Mouse (Mus musculus): ENCODE measurements around the gene Tbpl2.

Gene Tbpl2

GRCm38 (mm10) chr2:24096495-24096894, at the start of gene Tbpl2:
TSS of gene Tbpl2 (minus strand) at chr2:24096595.
- DNase-seq (ENCODE audit: extremely low read depth, insufficient read length, low spot score) = no peak

DNA sequence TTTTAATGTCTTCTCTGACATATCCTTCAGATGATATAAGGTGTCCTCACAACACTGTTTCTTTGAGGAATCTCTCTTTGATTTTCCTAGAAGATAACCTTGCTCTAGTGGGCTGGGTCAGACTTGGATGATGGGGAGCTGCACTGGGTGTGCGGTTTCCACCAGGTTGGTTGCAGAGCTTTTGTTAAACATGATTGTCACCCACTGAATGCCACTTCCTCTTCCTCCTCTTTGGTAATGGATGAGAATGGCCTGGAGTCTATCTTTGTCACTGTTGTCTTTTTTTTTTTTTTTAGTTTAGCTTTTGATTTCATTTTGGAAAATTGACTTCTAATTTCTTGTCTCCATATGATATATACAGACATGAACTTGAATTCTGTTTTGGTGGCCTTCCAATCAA, 38.0 kb upstream of the Tbpl2 start:
- DNase-seq (ENCODE audit: extremely low read depth, insufficient read length, low spot score) = no peak

- no peak for DNase-seq (ENCODE audit: extremely low read depth, insufficient read length, low spot score)
These were observed 12.7 kb upstream of the Tbpl2 start for GRCm38 (mm10) chr2:24109085-24109484.

DNA sequence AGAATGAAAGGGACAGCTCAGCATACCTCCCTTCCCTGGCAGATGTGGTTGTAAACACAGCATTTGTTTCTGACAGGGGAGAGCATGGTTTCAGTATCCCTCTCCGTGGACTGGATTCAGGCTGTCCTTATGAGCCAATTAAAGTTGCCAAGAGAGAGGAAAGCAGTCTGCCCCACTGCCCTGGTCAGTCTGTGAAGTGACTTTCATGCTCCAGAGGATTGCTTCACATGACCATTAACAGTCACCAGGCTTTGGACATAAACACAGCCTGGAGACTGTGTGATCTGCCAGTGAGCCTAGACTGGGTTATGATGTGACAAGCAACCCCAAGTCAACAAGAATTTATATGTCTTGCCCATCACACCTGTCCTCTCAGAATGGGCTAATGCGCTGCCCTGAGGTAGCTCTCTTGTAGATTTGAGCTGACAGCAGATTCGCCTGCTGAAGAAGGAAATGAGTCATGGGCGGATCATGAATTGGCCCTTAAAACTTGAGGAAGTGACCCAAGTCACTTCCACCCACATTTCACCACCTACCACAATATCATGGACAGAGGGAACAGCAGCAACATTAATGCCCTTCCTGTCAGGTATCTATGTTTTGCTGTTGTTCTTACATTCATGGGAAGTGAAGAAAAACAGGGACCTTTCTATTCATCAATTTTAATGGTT, 7.4 kb upstream of the Tbpl2 start:
- DNase-seq (ENCODE audit: extremely low read depth, insufficient read length, low spot score) = no peak

DNA sequence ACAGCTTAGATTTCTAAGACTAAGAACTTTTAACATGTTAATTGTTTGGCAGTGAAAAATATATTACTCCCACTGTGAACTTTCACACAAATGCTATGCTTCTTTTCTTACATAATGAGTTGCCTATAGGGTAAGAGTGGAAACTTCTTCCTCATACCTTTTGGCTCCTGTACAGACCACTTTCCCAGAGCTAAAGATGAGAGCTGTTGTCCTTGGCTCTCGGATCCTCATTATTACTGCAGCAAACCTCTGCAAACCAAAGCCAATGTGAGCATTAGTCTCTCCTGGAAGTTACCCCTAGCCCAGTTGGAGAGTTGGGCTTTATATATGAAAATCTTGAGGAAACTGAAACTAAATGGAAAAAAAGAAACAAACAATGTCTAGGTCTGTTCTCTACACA, 5.5 kb downstream of the Tbpl2 start:
- no peak for DNase-seq (ENCODE audit: extremely low read depth, insufficient read length, low spot score)

- DNase-seq (ENCODE audit: extremely low read depth, insufficient read length, low spot score) = no peak
These were observed 45.9 kb downstream of the Tbpl2 start for GRCm38 (mm10) chr2:24050459-24050858.

DNA sequence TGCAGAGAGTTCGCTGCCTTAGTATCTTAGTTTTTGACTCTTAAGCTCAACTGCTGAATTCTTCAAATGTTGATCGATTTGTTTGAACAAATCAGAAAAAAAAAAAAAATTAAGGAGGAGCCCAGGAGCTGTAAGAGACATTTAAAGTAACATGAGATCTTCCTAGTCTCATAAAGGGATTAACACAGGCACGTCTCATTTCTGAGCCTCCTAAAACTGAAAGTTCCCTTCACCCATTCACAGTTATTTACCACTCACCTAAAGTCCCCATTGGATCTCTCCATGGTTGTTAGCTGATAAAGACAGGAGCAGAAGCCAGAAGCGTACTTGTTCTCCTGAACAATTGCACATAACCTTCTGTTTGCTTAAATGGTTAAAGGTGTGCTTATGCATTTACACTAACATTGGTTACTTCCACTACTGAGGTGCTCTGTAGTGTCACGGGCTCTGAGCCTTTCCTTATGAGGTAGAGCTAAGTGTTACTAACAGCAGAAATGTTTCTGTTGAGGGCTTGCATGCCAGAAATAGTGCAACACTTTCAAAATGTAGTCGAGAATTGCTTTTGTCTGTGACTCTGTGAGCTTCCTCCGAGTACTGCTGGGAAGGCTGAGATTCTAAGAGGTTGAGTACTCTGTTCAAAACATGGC, 46.9 kb downstream of the Tbpl2 start, which contains the start of gene Hnmt:
Gene Hnmt, minus strand, starts transcription at position 51 of the 647 bp plus-strand sequence.
- no peak for DNase-seq (ENCODE audit: extremely low read depth, insufficient read length, low spot score)

- DNase-seq (ENCODE audit: extremely low read depth, insufficient read length, low spot score) = no peak
These were observed 47.8 kb downstream of the Tbpl2 start for GRCm38 (mm10) chr2:24048480-24049097.

DNA sequence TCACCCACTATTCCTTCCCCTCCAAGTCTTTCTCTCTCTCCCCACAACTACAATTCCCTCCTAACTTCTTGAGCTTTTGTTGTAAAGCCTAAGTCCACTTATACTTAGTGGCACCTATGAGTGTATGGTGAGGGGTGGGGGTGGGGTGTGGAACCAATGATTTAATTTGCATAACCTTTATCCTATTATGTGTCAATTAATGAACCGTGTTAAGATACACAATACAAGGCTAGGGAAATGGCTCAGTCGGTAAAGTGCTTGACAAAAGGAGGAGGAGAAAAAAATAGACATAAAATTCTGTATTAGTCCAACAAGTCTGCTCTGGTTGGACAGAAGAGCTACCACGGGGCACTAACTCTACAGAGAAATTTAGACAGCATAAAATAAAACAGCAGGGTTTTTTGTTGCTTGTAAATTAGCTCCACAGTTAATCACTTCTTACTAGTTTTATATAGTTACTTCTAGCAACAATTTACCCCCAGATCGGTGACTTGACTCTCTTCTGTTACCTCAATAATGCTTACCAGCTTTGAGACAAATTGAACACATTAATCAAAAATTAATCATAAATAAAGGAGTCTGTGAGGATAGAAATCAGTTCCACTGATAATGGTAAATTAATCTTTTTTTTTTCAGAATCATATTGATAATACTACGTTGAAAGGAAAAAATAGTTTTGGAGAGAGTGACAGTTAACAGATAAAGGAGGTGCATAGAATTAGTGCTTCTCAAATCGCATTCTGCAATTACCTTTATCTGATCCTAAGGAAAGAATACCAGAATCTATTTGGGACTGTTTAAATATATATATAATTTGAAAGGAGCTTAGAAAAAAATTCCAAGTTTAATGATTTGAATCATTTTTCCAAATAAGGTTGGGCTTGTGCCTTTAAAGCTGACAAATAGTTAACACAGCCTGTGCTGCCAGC, 48.6 kb downstream of the Tbpl2 start:
- no peak for DNase-seq (ENCODE audit: extremely low read depth, insufficient read length, low spot score)

GRCm38 (mm10) chr2:24042901-24043300, 53.5 kb downstream of the Tbpl2 start:
- no peak for DNase-seq (ENCODE audit: extremely low read depth, insufficient read length, low spot score)

DNA sequence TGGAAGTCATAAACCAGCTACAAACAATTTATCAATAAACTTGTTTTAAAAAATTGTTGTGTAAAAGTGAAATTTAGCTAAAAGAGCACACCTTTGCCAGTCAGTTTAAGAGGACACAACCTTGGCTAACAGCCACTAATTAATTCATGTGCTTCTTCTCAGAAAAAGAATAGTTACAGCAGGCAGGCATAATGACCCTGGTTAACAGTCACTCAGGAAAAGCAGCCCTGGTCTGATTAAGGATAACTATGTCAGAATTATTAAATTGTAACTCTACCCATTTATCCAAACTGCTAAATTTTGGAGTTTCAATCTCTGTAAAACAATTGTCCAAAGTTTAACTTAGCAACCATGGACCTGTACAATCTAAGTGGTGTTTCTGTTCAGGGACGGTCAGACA, 55.9 kb downstream of the Tbpl2 start:
- no peak for DNase-seq (ENCODE audit: extremely low read depth, insufficient read length, low spot score)

Measured in 3134 (cell line).